Mouse (Mus musculus): ENCODE results near the gene Gm39566. TPM values are rescaled to one million over a fixed set of nuclear protein-coding genes. Genes with fewer than 3 reads are reported as not detected.

Gm39566 gene
- total RNA-seq, 1 experiment from 2014 or later = not detected

DNA sequence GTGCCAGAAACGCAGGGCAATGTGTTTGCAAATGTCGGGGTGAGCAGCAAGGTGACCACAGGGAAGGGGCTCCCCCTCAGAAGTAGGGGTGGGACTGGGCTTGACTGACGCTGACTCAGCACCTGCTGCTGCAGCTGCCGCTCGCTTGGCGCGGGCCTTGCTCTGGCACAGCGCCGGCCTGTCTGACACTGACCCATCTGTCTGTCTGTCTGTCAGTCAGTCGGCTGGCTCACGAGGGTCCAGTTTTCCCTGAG, 15.0 kb downstream of the Gm39566 start:
- no peak; the same call in 1 of the 2 replicates for ATAC-seq (replicated peaks; ENCODE audit: low read depth, poor library complexity, severe bottlenecking)

DNA sequence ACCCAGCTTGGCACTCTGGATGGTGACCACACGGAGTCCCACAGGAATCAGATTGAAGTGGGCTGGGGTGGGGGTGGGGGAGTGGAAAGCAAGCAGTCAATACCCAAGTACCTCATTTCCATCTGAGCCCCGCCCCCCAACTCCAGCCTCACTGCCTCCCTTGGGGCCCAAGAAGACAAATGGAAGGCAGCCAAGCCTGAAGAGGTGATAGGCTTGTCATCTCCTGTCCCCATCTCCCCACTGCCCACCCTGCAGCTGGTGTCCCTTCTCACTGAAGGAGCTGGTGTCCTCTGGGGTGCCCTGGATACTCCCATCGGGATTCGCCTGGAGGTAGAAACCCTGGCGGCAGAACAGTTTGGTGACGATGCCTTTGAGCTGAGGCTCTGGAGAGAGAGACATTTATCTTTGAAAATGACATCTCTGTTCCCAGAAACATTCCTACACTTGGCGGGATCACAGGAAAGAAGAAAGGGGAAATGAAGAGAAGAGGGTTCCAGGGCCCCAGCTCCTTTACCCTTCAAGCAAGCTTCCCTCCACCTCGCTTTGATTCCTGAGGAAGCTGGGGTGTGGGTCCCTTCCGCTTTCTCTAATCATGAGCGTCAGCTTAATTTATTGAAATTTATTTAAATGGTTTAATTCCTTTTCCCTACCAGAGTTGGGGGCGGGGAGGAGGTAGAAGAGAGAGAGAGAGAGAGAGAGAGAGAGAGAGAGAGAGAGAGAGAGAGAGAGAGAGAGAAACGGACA, 15.5 kb downstream of the Gm39566 start:
- ATAC-seq (replicated peaks; ENCODE audit: low read depth, poor library complexity, severe bottlenecking) = no peak

DNA sequence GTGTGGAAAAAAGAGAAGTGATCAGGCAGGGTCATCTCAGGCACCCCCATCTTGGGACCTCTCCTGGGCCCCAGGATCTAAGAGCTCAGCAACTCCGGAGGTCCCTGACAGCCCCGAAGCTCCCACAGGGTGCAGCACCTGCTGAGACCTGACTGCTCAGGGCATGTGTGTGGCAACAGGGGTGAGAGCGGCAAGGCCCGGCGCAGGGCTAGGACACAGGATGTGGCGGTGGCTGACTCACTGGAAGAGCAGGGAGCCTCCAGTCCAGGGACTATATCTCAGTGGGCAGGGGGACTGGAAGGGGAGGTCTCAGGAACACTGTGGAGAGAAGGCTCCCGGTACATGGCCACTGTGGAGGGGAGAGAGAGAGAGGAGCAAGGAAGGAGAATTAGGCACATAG, 17.2 kb downstream of the Gm39566 start:
- no peak for ATAC-seq (replicated peaks; ENCODE audit: low read depth, poor library complexity, severe bottlenecking)

DNA sequence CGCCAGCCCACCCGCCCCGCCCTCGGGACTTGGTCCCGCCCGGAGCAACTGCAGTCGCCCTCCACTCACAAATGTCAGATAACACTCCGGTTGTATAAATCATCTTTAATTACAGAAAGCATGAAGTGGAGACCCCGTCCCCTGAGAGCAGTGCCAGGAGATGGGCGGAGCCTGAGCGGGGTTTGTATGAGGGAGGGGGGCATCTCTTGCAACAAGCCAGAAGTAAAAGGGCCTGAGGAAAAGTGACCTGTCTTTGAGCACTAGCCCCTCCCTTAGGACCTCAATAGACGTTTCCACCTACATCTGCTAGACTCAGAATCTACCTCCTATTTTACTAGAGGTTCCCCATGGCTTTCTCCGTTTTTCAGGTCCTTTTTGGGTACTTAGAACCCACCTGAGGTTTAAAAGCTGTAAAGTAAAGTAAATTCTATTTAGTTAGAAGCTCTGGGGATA, 19.1 kb downstream of the Gm39566 start:
- ATAC-seq (replicated peaks; ENCODE audit: low read depth, poor library complexity, severe bottlenecking) = no peak

DNA sequence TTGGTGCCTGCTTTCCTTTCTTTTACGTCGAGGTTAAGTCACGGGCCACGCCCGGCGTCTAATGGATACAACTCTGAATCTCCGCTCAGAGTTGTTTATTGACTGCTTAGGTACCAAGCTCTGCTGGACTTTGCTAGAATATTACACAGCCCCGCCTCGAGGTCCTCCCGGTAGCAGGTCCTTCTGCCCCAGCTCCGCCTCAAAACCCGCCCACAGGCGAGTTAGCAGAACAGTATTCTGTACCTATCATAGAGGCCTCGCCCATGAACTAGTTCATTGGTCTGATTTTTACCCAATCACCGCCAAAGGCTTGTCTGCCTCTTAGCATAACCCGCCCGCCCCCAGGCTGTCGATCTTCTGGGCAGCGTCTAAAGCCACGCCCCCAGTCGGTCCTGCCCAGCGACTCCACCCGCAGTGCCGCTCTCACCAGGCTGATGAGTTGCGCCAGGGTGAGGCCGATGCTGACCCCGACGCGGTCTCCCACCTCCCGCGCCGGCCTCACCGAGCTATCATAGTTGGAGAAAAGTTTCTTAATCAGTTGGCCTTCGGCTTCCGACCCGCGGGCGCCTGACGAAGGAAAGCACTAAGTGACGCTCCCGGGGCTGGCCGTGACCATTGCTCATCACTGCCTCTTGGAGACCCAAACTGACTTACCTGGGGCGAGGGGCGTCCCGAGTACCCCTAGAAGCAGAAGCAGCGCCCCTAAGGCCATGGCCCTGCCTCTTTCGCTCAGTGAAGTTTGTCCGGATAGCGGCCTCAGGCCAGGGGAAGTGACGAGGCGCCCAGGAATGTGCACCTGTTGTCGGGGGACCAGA, 19.7 kb downstream of the Gm39566 start, which contains the start of gene Chrnb1:
Gene Chrnb1, minus strand, starts transcription at position 776 of the 815 bp plus-strand sequence.
- ATAC-seq (replicated peaks; ENCODE audit: low read depth, poor library complexity, severe bottlenecking) = peak; percentile 98

DNA sequence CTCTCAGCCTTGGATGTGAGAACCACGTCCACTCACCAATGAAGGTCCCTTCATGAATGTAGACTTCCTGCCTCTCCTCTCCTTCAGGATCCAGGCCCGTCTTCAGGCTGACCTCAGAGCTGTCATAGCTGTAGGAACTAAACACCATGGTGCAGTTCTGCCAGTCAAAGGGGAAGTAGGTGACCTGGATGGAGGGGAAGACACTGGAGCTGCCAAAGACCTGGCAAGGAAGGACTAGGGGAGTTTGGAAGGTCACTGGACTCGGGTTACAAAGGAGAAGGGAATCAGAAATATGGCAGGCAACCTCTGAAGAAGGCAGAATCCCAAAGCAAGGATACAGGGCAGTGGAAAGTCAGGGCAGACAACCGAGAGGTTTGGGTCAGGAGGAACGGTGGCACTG, 21.7 kb downstream of the Gm39566 start:
- no peak for ATAC-seq (replicated peaks; ENCODE audit: low read depth, poor library complexity, severe bottlenecking)

DNA sequence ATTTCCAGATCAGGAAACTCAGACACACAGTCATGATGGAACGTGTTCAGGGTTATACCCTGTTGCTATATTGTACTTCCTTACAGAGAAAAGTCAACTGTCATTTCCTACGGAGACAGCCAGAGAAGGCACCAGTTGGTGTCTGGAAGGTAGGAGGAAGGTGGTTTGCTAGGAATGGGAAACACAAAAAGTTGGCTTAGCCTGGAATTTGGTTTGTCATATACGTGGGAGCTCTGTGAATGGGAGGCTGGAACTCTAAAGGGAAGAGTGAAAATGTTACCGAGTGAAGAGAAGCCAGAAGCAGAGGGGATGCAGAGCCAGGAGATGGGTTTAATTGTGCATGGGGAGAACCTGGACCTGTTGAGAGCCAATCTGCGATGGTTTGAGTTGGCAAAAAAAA, 23.7 kb downstream of the Gm39566 start:
- ATAC-seq (replicated peaks; ENCODE audit: low read depth, poor library complexity, severe bottlenecking) = no peak

DNA sequence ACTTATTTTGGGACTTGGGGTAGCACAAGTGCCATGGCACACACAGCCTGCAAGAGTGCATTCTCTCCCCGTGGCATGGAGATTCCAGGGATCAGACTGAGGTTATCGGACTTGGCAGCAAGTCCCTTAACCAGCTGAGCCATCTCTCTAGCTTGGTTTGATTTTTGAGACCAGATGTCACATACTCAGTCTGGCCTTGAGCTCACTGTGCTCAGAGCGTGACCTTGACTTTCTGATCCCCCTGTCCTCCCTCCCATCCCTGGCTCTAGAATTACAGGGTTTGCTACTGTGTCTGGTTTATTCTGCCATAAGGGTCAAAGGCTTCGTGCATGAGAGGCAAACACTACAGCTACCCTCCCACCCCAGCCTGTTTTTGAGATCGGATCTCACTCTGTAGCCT, 25.7 kb downstream of the Gm39566 start:
- no peak for ATAC-seq (replicated peaks; ENCODE audit: low read depth, poor library complexity, severe bottlenecking)

DNA sequence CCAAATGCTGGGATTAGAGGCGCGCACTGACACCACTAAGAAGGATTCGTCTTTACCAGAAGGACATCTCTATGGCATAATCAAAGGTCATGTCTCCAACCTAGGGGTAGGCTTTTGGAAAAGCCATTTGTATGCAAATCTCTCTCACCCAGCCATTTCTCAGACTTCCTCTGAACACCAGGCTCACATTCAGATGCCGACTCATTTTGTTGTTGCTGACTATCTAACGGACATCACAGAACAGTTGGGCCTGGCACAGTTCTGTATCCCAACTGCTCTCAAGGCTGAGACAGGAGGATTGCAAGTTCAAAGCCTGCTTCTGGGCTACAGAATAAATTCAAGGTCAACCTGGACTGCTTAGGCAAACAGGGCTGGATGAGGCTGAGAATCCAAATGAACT, 27.8 kb downstream of the Gm39566 start:
- no peak for ATAC-seq (replicated peaks; ENCODE audit: low read depth, poor library complexity, severe bottlenecking)

DNA sequence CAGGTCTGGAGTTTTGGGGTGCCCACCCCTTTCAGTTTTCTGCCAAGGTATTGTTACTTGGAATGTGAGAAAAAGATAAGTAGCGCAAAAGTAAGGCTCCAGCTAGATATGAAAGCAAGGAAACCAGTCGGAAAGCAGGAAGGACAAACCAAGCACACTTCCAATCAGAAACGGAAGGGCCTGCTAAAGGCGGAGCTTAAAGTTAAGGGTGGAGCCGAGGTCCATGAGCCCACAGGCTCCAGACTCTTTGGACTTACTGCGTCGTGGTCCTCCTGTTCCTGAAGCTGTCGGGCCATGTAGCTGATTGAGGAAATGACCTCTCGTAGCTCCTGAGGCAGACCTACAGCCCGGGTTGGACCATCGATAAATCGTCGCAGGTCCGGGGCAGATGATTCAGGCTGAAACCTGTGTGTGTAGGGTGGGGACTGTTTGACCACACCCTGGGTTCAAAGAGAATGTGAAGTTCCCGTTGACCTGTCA, 30.3 kb downstream of the Gm39566 start:
- peak; percentile 80 for ATAC-seq (replicated peaks; ENCODE audit: low read depth, poor library complexity, severe bottlenecking)

DNA sequence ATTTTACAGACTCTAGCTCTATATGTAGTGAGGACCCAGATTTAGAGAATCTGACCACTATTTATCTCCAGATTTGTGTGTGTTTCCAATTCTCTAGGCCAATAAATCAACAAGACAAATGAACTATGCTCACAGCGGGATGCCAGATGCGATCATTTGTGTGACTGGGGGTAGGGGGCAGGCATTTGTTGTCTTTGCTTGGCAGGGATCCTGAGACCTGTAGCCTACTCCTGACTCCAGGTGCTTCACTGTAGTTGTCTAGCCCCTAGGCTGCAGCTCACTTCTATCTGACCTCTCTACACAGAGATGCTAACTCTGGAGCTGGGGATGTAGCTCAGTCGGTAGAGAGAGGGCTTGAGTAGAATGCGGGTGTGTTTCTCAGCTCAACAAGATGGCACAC, 33.3 kb downstream of the Gm39566 start:
- no peak for ATAC-seq (replicated peaks; ENCODE audit: low read depth, poor library complexity, severe bottlenecking)

DNA sequence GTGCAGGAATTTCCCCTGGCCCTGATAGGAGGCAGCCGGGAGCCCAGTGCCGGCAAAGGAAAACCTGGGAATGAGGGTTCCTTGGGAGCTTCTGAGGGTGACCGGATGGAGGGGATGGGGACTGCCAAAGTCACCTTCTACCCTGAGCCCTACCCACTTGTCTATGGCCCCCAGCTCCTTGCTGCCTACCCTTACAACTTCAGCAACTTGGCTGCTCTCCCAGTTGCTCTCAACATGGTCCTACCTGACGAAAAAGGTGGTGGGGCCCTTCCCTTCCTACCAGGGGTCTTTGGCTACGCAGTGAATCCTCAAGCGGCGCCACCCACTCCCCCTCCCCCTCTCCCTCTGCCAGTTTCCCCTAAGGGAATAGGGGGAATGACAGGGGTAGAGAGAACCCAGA, 36.1 kb downstream of the Gm39566 start:
- no peak for ATAC-seq (replicated peaks; ENCODE audit: low read depth, poor library complexity, severe bottlenecking)

DNA sequence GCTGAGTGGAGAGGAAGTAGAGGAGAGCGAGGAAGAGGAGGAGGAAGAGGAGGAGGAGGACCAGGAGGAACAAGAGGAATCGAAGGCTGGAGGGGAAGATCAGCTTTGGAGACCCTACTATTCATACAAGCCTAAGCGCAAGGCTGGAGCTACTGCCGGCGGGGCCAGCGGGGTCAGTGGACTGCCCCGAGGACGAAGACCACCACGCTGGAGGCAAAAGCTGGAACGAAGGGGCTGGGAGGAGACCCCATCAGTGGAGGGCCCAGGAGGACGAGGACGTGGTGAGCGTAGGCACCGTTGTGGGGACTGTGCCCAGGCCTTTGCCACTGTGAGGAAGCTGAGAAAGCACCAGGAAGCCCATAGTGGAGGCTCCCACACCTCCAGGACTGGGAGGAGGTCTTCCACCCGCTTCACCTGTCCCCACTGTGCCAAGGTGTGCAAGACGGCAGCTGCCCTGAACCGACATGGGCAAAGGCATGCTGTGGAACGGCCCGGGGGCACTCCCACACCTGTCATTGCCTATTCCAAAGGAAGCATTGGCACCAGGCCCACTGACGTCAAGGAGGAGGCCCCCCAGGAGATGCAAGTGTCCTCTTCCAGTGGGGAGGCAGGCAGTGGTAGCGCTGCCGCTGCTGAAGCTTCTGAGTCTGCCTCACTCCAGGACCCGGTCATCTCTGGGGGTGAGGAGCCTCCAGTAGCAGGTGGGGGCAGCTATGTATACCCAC, 36.7 kb downstream of the Gm39566 start:
- no peak for ATAC-seq (replicated peaks; ENCODE audit: low read depth, poor library complexity, severe bottlenecking)

DNA sequence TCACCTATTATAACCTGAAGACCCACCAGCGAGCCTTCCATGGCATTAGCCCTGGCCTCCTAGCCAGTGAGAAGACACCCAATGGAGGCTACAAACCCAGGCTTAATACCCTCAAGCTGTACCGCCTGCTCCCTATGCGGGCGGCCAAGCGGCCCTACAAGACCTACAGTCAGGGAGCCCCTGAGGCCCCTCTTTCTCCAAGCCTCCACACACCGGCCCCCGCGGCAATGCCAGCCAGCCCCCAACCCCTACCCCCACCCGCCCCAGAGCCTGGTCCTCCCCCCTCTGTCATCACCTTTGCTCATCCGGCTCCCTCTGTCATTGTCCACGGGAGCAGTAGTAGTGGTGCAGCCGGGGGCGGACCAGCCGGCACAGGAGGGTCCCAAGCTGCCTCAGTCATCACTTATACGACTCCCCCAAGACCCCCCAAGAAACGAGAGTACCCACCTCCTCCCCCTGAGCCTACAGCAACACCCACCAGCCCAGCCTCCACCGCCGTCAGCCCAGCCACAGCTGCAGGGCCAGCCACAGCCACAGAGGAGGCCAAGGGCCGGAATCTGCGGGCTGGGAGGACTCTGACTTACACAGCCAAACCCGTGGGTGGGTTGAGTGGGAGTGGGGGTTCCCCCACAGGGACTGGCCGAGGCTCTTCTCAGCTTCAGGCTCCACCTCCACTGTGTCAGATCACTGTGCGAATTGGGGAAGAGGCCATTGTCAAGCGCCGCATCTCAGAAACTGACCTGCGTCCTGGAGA, 37.4 kb downstream of the Gm39566 start:
- ATAC-seq (replicated peaks; ENCODE audit: low read depth, poor library complexity, severe bottlenecking) = peak; percentile 58; the same call in 1 of the 2 replicates

DNA sequence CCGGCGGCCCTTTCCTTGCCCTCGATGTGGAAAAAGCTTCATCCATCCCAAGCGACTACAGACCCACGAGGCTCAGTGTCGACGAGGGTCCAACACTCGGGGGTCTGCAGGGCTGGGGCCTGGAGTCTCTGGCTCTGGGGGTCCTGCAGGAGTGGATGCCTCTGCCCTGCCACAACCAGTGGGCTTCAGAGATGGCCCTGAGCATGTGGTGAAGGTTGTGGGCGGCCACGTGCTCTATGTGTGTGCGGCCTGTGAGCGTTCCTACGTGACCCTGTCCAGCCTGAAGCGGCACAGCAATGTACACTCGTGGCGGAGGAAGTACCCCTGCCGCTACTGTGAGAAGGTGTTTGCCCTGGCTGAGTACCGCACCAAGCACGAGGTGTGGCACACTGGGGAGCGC, 38.6 kb downstream of the Gm39566 start:
- ATAC-seq (replicated peaks; ENCODE audit: low read depth, poor library complexity, severe bottlenecking) = no peak

DNA sequence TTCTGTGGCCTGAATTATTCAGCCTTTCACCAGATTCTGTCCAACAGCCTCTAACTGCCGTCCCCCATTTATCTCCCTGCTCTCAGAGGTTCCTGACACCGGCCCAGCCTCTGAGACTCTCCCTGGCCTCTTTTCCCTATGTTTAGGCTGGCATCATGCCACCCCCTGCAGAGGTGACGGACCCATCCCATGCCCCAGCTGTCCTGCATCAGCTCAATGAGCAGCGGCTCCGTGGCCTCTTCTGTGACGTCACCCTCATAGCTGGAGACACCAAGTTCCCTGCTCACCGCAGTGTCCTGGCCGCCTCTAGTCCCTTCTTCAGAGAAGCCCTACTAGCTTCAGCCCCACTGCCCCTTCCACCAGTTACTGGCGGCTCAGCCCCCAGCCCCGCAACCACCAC, 39.4 kb downstream of the Gm39566 start:
- ATAC-seq (replicated peaks; ENCODE audit: low read depth, poor library complexity, severe bottlenecking) = no peak

DNA sequence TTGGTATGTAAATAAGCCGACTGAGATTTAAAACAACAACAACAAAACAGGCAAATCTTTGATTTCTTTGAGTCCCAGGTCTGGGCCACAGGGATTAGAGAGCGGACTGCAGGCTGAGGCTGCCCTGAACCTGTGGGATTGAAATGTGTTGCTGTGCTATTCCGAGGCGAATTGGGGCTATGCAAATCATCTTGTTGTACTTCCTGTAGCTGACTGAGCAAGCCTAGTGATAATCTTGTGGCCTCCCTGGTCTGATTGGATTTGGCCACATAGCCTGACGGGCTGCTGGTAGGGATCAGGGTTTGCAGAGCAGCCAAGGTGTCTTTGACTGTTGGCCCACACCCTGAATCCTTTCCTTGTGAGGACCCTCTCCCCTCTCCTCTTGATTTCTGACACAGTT, 40.1 kb downstream of the Gm39566 start:
- ATAC-seq (replicated peaks; ENCODE audit: low read depth, poor library complexity, severe bottlenecking) = 0 out of 2 replicates have a peak, but pooled peaks have one; percentile 24

DNA sequence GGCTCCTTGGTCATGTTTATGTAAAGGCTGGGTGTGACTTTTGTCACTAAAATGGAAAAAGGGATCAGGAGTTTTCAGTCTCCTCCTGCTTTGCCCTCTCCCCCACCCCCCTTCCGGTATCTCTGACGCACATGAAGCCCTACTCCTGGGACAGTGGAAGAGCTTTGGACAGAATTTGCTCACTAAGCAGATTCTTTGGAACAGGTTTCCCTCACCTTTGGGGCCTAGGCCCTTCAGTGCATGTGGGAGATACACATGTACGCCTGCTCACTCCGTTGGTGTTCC, 47.5 kb downstream of the Gm39566 start:
- ATAC-seq (replicated peaks; ENCODE audit: low read depth, poor library complexity, severe bottlenecking) = no peak

DNA sequence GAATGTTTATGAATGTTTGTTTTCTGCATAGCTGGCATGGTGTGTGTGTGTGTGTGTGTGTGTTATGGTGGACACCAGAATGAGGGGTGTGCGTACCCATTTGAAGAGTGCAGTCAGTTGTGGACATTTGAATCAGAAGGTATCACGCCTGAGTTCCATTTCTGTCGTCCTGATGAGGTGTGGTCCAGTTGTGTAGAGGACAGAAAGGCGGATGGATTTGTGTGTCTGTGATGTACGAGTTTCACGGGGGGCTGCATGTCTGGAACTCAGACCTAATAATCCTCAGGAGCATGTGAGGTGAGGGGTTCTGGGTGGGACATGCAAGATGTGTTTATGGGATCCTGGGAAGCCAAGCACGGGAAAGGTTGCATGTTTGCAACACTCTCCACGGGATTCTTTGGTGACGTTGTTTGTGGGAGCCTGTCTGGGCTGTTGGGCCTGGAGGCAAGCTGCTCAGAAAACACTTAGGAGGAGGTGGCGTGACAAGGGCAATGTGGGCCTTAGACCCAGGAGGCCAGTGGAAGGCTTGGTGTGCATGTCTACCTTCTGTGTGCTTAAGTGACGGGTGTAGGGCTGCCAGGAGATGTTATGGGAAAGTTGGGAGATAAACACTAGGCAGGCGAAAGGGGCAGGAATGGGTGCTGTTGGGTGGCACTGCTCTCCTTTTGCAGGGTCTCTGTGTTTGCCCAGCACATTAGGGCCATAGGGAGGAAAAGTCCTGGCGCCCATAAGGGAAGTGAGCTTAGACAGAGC, 48.0 kb downstream of the Gm39566 start:
- no peak for ATAC-seq (replicated peaks; ENCODE audit: low read depth, poor library complexity, severe bottlenecking)
